Mouse (Mus musculus): ENCODE results near the gene Rassf2. TPM values are rescaled to one million over a fixed set of nuclear protein-coding genes. Genes with fewer than 3 reads are reported as not detected.

Gene Rassf2
- total RNA-seq, 2 experiments from 2014 or later, result 5.7 to 6.8 TPM

DNA sequence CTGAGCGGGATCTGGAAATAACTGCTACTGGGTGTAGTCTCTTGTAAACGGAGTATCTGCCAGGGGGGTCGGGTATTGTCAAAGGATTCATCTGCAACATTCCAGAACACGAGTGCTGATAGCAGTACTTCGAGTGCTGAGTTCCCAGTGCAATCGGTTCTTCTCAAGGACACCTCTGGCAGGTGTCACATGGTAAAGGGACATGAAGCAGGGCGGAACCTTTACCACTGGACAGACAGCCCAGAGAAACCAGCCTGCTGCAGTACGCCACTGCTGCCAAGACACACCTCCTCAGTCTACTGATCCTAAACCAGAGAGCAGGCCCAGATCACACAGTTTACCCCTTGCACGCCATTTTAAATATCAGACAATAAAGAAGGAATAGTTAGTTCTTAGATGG is 75.2 kb downstream of the Rassf2 start:
- DNase-seq, result no peak

DNA sequence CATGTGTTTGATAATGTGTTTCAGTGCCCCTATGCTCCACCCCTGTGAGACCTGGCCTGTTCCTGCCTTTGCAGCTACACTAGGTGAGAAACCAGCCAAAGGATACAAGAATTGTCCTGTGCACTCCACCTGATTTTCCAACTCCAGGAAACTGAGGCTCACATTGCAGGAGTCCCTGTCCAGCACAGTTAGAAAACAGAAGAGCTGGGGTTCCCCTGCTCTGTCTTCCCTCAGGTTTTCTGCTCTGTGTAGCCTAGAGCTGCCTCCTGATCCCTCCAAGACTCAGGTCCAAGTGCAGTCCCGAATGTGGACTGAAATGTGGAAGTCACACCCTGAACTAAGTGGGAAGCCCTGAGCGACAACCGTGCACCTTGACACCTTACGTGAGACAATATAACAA is 76.3 kb downstream of the Rassf2 start:
- DNase-seq, result no peak

DNA sequence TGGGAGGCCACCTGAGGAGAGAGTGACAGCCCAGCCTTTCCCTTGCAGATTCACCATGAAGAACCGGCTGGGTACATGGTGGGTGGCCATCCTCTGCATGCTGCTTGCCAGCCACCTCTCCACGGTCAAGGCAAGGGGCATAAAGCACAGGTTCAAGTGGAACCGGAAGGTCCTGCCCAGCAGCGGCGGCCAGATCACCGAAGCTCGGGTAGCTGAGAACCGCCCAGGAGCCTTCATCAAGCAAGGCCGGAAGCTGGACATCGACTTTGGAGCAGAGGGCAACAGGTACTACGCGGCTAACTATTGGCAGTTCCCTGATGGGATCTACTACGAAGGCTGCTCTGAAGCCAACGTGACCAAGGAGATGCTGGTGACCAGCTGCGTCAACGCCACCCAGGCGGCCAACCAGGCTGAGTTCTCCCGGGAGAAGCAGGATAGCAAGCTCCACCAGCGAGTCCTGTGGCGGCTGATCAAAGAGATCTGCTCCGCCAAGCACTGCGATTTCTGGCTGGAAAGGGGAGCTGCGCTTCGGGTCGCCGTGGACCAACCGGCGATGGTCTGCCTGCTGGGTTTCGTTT is 77.0 kb downstream of the Rassf2 start:
- DNase-seq, result no peak

DNA sequence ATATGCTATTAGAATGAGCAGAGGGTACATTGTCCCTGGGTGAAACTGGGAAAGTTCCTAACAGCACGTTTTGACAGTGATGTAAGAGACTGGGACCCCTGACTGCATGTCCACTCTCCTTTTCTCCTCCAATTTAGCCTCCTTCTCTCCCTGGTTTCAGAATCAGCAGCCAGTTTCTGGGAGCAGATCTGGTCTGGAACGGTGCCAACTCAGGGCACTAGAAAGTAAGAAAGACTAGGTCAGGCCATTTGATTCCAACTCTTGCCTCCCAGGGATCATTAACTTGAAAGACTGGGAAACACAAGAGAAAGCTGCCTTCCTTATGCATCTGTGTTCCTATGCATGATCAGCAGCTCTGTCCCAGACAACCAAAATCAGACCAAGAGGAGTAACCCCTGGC is 77.6 kb downstream of the Rassf2 start:
- DNase-seq, result no peak

DNA sequence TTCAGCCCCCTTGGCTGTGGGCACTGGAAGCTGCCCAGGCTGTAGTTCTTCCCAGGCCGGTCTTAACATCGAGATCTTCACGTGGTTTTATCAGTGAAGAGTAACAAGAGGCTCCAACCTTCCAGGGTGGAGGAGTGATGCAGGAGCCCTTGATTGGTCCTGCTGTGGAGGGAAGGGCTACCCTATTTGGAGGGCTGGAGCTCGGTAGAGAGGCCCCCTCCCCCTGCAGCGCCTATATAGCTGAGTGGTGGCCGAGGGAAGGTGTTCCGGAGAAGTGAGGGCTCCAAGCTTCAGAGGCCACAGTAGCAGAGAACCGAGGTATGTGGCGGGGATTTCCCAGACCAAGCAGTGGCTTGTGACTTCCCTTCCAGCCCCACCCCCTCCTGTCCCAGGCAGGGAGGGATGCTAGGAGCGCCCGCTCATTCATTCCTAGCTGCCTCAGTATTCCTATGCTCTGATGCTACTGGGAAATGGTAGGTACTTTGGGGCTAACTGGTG is 79.4 kb downstream of the Rassf2 start, which contains the start of gene Prnd:
Gene Prnd, plus strand, starts transcription at position 264 of the 498 bp plus-strand sequence.
- no peak for DNase-seq

DNA sequence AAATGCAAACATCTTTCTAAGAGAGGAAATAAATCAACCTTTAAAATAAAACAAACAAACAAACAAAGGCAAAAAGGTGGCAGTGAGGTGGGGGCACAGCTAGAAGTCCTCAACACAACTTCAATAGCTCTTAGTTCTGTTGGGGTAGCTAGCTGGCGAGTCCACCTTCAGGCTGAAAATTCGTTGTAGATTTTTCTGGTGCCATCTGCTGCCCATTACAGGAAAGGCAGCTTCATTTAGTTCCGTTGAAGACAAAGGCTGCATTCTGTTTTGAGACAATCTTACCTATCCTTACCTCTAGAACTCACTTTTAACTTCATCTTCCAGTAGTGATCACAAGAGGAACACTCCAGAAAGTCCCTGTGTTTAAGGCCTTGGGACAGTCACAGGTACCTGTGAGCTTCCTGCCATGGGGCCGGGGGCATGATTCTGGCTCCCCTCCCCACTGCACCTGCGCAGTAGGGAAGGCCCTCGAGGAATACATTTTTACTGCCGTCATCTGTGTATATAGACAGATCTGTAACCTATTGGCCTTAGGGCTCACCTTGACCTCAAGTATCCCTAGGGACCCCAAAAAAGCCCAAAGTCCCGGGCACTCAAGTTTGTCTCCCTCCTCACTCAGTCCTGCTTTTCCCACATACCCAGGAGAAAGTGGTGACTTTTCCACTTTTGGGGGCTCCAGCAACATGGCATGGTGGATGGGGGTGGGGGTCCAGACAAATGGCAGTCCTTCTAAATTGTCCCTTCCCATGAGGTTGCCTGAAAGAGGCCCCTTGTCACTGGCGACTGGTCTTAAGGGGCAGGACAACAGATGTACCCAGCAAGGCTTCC is 80.1 kb downstream of the Rassf2 start:
- no peak for DNase-seq

DNA sequence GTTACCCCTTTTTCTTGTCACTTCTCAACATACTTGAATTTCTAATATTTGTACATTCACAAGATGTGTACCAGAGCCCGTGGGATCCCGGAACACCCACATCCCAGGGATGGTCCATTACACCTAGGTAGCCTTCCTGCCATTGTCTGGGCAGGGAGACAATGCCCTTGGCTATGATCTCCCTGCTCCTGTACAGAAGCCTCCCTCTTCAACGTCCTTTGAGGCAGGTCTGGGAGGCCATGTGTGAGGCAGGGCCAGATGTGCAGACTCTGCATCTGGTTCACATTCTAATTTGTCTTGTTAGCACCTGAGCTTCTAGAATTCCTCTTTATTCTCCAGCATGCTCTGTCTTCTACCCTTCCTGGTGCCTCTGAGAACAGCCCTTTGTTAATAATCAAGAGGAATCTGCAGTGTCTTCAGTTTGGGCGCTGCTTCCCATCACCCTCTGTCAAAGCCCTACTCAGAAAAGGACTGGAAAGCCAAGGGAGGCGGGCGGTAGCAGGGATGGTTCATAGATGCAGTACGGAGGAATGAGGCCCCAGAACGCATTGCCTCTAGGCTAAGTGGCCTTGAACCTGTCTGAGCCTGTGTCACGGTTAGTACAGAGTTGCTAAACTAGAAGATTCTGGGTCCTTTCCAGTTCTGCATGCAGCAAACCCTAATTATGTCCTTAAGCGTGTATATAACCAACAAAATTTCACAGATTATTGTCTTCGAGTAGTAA is 81.0 kb downstream of the Rassf2 start:
- no peak for DNase-seq

DNA sequence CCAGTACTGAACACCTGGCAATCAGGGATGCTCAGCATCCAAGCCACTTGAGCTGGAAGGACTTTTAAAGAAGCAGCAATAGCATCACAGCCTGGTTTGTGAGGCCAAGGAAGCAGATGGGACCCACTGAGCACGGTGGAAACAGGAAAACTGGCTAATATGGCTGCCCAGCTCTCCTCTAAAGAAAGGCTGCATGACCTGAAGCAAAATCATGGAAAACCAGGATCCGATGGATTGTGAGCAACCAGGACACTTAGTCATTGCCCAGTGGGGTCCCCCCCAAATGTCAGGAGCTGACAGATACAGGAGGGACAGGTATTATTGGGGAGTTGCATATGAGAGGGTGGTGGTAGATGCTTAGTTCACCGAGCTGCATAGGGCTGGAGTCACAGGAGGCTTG is 81.9 kb downstream of the Rassf2 start:
- DNase-seq, result no peak

DNA sequence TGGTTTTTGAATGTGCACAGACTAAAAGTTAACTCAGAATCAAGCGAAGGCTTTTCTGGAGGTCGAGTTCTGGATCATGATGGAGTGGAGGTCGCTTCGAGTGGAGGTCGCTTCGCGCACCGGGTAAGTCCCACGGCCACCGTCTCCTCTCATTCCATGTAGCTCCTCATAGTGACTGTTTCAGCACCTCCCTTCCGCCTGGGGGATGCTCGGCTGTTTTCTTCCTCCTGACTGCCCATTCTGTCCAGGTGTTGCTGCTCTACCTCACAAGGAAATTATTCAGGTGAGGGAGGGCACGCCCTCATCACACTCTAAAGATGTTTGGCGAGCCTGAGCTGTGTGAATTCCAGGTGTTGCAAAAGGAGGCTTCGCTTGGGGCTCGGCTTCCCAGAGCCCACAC is 83.7 kb downstream of the Rassf2 start:
- DNase-seq, result no peak

DNA sequence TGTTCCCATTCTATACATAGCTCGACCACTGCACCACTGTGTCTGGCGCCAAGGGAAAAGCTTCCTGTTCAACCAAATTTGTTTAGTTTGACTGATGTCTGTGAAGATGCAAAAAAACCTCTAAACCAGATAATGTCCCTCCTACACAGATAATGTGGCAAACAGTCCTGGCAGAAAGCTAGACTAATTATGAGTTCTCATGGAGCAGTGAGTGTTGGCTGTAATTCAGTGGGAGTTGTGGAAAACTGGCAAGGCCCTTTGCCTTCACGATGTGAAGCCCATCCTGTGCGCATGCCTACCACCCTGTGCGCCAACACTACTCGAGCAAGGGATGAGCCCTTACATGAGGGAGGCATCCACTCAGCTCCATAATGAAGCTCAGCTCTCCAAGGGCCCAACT is 84.3 kb downstream of the Rassf2 start:
- no peak for DNase-seq

DNA sequence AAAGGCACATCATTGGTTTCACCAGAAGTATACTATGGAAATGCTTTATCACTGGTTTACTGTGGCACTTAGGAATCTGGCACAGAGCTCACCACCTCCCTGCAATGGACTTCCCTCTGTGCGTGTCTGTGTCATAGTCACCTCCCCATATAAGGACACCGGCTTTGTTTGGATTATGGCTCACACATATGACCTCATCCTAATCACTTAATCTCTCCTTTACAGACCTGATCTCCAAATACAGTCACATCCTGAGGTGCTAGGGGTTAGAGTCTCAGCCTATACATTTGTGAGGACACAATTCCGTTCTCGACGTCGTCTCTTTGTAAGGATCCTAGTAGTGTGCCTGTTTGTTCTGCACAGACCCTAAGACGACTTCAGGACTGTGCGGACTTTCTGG is 84.8 kb downstream of the Rassf2 start:
- no peak for DNase-seq

DNA sequence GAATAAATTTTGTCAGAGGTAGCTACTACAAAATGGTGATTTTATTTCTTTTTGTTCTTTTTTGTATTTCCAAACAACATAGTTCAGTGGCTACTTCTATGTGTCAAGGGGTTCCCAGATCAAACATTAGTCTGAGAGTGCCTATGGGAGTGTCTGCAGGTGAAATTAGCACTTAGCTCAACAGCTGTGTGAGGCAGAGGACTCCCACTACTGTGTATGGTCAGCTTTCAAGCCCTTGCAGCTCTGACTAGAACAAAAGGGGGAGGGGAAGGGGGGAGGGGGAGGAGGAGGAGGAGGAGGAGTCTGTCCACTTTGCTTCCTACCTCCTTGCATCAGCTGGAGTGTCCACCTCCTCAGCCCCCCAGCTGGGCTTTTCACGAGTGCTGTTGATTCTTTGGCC is 85.7 kb downstream of the Rassf2 start:
- no peak for DNase-seq

DNA sequence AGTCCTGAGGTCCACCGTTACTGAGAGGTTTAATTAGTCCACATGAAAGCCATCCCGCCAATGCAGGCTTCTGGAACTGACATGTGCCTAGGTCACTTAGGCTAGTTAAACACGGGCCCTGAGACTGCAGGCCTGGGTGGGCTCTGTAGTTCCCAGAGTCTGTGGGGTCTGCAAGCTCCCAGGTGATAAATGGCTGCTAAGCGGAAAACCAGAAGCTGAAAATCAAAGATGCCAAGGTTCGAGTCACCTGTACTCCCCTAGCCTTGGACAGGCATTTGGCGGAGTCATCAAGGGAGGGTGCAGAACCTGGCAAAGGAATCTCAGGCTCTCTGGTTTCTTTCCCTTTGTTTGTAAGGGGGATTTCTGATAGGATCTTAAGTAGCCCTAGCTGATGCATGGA is 88.6 kb downstream of the Rassf2 start:
- DNase-seq, result no peak

DNA sequence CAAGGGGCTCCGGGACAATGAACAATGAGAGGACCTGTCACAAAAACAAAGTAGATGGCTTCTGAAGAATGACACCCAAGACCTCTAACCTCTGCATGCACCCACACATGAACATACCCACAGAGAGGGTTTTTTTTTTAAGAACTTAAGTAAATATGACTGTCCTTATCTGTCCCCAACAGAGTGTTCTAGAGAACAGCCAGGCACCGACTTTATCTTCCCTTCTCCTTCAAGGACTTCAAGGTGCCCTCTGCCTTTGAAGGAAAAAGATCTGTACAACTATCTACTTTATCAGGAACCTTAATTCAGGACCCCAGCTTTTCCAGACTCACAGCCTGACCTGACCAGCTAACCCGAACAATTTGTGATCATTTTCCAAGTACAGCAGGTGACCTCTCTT is 89.6 kb downstream of the Rassf2 start:
- DNase-seq, result no peak

Other genes starting within 250 kb of the Rassf2 start
- gene Erv3, start 170.5 kb downstream of the Rassf2 start, total RNA-seq (2021), result not detected
- 100 to 1,000 TPM in 1 of 2 experiments, 10 to 100 TPM in 1; 71.2 to 113 TPM for gene Prnp, start 120.3 kb downstream of the Rassf2 start, total RNA-seq (2021)
- under 1 TPM in 1 of 2 experiments, not detected in 1; 0.23 TPM for gene Prn, start 120.3 kb downstream of the Rassf2 start, total RNA-seq (2021)
- gene Prnd, start 79.4 kb downstream of the Rassf2 start, total RNA-seq (2021), result 1 to 10 TPM in 1 of 2 experiments, under 1 TPM in 1; 0.97 to 1.6 TPM
- gene Slc23a2, start 114.8 kb upstream of the Rassf2 start, total RNA-seq (2021), result 1 to 10 TPM; 6.7 to 7.5 TPM
- gene Tmem230, start 217.5 kb upstream of the Rassf2 start, total RNA-seq (2021), result 10 to 100 TPM; 21.1 to 22.5 TPM
- 10 to 100 TPM; 18.4 to 22.9 TPM for gene Pcna, start 223.1 kb upstream of the Rassf2 start, total RNA-seq (2021)
- 10 to 100 TPM; 12.5 to 16.8 TPM for gene Cds2, start 232.9 kb upstream of the Rassf2 start, total RNA-seq (2021)

All from gastrocnemius, postnatal 25 days (tissue).